Mouse (Mus musculus): ENCODE measurements around the gene Lix1l.

The Lix1l gene

DNA sequence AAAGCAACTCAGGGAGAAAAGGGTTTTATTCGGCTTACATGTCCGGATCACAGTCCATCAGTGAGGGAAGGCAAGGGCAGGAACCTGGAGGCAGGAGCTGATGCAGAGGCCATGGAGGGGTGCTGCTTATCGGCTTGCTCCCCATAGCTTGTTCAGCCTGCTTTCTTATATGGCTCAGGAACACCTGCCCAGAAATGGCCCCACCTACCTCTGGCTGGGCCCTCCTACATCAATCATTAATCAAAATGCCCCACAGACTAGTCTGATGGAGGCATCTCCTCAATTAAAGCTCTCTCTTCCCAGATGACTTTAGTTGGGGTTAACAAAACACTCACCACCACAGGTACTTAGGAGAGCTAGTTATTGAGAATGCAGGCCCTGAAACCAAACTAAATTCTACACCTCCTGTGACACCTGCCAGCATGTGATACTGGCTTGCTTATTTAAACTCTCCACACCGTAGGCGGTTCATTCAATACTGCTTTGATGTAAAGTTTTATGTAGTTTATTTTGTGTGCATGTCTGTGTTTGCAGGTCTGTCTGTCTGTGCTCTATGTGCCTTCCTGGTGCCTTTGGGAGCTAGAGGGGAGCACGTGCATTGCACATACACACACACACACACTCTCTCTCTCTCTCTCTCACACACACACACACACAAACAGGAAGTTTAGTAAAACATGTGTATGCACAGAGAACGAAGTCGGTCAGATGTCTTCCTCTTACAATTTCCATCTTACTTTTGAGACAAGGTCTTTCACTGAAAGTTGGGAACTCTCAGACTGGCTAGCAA, 34.1 kb upstream of the Lix1l start:
- DNase-seq (ENCODE audit: low read depth): peak; percentile 66

DNA sequence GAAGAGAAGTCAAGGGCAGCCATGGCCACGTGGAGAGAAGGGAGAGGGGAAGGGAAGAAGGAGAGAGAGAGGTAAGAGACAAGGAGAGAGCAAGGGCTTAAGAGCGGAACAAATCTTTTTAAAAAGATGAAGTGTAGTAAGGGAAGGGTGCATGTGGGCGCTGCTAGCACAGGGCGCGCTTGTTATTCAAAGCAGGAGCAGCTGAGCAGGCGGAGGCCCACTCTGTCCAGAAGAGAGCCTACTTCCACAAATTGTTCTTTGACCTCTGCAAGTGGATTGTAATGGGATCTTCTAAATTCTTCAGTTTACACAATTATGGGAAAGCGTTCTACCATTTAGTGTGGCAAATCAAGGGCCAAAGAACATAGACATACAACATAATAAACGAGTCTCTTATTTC, 32.3 kb upstream of the Lix1l start:
- DNase-seq (ENCODE audit: low read depth): no peak

DNA sequence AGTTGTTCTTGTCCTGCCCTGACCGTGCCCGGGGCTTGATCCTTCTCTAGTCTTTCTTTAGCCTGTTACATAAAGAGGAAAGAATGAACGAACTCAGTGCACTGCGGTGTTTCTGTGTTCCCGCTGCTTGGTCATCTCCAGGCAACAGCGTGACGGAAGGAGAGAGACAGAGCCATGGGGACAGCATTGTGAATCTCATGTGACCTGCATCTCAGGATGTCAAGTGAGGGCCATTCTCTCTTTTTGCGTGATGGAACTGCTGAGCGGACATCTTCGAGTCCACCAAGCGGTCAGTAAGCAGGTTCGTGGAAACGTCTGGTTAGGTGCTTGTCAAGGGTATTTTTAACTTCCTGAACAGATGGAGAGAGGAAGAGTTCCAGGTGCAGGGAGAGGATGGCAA, 31.4 kb upstream of the Lix1l start:
- no peak for DNase-seq (ENCODE audit: low read depth)

DNA sequence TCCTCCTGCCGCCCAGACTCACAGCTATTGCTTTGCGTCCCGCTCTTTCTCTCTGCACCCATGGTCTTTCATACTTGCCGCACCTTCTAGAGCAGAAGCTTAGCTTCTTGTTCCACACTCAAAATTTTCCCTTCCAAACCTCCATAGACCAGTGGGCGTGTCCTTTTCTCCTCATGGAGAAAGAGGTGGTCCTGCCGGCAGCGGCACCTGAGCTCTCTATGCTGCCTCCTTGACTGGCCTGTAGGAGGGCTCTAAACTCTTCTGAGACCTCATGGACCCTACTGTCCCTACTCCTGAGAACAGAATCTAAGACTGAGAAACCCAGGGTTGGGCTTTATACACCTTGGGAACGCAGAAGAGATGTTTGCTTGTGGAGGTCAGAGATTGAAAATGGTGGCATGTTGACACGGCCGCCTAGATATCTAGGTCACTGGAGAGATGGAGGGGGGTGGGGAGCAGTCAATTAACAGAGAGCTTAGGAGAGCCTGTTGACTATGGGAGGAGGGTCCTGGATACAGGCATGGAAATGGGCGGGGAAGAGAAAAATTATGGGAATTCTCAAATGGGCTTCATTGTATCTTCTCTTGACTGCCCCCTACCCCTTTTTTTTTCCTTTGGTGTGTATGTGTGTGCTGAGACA, 30.9 kb upstream of the Lix1l start:
- peak; percentile 9 for DNase-seq (ENCODE audit: low read depth)

DNA sequence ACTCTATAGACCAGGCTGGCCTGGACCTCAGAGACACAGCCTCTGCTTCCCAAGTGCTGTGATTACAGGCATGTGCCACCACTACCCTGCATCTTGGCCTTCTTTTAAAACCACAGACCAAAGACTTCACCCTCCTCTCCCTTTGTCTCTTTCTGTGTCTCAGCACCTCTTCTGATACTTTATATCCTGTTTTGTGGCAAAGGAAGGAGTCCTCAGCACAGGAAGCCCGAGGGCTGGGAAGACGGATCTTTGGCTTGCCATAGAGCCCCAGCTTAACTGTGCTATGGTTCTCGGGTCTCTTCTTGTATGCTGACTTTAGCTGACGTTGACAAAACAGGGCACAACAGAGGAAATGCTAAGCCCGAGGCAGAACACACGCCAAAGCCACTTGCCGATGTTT, 30.3 kb upstream of the Lix1l start:
- DNase-seq (ENCODE audit: low read depth): peak; percentile 64

DNA sequence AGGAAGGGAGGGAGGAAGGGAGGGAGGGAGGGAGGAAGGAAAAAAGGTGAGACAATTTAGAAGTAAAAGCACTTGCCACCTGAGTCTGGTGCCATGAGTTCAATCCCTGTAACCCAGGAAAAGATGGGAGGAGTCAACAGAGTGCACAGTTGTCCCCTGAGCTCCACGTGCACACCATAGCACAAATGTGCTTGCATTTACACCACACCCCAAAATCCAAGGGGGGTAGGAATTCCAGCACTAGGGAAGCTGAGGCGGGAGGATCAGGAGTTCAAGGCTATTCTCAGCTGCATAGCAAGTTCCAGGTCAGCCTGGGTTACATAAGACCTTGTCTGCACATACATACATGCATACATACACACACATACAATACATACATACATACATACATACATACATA, 29.6 kb upstream of the Lix1l start:
- peak; percentile 15 for DNase-seq (ENCODE audit: low read depth)

DNA sequence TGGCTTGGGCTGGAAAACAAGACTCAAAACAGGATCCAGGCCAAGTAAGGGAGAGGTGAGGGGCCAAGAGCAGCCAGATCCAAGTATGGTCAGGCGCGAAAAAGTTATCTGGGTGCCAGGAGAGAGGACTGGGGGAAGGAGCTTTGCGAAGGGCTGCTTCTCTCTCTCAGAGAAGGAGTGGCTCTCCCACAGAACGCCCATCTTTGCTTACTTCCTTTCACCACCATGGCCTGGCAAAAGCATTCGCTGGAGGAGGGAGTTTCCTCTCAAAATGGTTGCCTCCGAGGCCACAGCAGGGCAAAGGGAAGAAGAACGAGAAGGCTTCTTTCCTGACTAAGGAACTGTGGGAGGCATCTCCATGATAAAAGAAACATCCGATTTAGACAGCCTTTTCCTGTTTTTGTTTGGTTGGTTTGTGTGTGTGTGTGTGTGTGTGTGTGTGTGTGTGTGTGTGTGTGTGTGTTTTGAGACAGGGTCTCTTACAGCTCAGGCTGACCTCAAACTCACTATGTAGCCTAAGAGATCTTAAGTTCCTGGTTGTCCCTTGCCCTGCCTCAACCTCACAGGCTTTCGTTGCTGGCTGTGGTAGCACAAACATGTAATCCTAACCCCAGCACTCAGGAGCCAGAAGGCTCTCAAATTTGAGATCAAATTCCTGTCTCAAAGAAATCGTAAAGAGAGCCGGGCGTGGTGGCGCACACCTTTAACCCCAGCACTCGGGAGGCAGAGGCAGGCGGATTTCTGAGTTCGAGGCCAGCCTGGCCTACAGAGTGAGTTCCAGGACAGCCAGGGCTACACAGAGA, 28.9 kb upstream of the Lix1l start:
- peak; percentile 51 for DNase-seq (ENCODE audit: low read depth)

DNA sequence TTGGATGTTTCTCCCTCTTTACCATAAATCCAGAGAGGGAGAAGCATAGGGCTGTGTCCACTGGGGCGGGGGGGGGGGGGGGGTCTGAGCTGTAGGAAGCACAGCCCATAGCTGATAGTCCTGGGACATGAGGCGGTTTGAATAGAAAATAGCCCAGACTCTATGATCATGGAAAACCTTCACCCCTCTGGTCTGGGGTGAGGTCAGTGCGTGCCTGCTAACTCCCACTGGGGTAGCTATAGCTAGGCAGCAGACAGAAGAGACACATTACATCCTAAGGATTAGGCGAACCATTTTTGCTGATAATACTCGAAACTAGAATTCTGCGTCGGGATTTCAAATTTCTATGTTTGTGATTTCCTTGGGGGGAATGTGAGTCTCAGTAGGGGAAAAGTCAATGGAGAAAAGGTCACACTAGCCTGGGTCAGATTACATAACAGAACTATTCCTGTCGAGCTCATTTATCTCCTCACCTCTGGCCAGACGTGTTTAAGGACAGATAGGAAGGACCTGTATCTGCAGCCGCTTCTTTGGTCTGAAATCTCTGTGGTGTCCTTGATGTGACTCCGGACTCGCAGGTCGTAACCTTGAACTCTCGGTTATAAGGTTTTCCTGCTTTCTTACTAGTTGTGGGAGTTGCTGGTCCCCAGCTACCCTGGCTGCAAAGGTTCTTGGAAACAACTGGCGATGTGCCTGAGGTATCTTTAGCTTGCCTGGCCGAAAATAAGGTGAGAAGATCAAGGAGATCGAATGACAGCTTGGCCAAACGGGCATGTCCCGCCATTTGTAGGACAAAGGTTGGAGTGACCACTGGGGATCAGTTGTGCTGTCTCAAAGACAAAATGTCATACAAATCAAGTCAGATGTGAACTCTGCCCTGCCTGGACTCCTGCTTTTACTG, 27.1 kb upstream of the Lix1l start:
- peak; percentile 10 for DNase-seq (ENCODE audit: low read depth)

DNA sequence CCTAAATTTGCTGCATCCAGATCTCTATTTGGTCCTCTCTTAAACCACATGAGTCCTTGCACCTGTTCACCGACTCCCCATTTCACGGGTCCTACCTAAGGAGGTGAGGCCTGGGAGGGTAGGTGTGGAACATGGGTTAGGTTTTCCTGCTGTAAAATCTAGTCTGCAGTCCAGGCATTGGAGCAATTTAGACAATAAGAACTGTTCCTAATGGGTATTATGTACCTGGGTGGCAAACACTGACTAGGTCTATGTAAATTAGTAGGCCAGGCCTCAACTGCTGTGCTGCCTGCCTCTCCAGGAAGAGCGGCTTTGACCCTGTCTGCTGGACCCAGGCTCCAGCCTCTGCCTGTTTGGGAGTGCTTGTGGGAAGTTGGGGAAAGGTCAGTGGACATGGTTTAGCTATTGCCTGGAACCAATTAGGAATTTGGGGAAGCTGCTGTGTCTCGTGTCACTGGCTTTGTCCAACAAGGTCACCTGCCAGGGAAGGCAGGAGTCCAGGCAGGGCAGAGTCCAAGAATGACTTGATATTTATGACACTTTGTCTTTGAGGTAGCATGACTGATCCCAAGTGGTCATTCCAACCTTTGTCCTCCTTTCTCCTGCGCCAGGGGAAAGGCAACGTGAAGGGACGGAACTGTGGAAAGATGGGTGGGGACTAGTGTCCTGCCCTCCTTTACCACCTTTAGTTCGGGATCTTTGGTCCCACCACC, 25.5 kb upstream of the Lix1l start:
- no peak for DNase-seq (ENCODE audit: low read depth)

DNA sequence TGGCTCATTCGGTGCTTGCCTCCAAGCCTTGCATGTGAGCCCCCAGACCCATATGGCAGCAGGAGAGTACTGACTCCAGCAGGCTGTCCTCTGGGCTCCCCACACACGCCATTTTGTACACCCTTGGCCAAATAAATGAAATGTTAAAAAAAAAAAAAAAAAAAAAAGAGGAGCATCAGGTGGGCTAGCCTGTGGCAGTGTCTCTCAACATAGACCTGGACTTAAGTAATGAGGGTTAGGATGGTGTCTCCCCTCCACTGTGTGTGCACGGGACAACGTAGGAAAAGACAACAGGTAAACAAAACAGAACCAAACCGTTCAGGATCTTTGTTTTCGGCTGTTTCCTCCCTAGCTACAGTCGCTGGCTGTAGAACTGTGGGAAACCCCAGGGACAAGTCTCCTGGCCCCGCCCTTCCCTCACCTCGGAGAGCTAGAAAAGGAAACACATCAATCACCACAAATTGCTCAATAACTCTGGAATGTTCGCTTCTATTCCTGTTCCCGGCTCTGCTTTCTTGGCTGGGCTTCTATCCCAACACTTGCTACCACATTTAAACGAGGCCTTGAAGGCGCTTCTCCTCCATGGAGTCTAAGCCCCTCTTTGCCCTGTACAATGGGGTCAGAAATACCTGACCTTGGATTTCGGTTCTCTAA, 24.8 kb upstream of the Lix1l start:
- no peak for DNase-seq (ENCODE audit: low read depth)

DNA sequence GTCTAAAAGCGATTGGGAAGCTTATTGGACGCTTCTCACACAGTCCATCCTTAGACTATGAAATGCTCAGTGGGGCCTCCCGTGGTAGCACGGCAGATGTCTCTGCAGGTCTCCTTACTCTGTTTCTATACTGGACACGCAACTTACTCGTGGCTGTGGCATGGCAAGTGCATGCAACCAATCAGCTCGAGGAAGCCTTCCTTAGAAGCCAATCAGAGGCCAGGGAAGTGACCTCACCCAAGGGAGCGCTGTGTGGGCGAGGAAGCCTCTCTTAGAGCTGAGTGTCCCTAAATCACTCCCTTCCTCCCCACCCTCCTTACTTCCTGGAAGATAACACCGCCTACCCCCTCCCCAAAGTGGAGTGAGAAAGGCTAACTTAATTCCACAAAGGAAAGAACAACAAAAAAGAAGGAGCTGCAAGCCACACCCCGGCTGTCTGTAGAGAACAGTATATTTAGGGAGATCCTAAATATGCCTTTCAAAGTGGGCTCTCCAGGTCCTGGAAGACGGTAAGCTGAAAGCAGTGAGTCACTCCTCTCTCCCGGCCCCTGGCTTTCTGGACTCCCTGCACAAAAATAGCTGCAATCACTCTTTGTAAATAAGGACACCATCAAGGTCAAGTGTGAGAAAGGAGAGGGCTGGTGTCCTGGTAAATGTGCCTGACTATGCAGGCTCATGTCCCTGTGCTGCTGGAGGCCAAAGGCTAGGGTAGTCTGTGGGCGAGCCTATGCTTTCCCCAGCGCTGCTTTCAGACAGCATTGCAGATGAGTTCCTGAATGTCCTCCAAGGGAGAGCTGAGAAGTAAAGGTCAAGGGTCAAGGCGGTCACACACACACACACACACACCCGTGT, 24.0 kb upstream of the Lix1l start, which contains the start of gene Gm16253:
Gene Gm16253, plus strand, starts transcription at position 295 of the 852 bp plus-strand sequence.
- peak; percentile 90 for DNase-seq (ENCODE audit: low read depth)

DNA sequence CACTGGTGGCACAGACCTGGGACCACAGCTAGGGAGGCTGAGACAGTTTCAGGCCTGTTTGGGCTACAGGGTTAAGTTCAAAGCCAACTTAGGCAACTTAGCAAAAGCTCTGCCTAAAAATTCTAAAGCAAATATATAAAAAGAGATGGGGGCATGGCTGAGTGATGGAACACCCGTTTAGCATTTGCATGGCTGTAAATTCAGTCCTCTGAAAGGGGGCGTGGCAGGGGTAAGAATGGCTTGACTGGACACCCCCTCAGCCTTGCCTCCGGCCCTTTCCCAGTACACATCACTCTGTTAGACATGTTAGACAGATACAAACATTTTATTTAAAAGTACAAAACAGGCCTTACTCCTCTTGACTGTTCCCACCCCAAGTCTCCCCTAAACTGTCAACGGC, 23.4 kb upstream of the Lix1l start:
- no peak for DNase-seq (ENCODE audit: low read depth)

DNA sequence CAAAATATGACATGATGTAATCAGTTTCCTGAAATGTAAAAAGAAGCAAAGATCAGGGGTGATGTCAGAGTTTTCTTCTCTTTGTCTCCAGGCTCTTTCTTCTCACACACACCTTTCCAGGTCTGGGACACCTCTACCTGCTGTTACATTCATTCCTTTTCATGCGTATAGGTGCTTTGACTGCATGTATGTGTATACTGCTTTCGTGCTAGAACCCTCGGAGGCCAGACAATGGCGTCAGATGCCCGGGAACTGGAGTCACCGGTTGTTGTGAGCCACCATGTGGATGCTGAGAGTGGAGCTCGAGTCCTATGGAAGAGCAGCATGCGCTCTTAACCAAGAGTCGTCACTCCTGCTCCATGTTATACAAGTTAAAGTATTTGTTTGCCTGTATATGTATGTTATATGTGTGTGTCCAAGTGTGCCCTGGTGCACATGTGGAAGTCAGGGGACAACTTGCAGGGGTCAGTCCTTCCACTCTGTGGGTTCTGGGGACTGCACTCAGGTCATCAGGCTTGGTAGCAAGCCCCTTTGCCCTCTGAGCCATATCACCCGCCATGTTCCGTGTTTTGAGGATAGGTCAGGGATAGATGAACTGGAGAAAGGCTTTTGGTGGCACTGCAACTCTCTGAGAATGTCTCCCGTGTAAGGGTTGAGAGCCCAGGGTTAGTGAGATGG, 22.2 kb upstream of the Lix1l start:
- DNase-seq (ENCODE audit: low read depth): peak; percentile 22

DNA sequence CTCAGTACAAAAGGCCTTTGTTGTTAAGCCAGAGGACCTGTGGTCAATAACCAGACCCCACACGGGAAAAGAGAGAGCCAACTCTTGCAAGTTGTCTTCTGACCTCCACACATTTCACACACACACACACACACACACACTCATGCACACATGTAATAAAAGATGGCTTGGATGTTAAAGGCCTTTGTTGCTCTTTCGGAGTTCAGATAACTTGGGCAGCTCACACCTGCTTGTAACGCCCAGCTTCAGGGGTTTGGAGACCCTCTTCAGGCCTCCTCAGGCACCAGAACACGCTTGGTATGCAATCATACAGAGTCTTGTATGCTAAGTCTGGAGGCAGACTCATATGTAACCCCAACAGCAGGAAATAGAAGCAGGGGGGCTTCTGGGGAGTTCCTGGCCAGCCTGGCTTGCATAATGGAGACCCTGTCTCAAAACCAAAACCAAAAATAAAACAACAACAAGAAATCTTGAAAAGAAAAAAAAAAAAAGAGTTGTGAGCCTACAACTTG, 21.7 kb upstream of the Lix1l start:
- DNase-seq (ENCODE audit: low read depth): peak; percentile 45

DNA sequence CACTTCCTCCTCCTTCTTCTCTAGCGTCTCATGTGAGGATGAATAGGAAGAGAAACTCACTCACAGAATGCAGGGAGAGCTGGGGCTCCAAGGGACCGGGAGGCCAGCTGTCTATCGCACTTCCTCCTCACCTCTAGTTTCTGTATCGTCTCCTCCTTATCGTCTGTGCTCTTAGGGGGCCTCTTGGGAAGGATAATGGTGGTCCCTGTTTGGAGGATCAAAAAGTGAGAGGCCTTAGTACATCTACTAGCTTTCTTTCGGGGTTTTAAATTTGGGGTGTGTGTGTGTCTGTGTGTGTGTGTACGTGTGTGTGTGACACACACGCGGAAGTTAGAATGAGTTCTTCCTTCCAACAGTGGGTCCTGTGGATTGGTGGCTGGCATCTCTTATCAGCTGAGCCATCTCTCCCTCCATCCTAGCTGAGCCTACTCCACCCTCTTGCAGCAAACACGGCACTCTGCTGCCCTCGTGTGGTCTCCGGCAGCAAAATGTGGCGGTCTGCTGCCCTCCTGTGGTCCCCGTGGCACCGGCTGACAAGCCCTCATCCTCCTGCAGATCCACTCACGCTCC, 21.0 kb upstream of the Lix1l start:
- peak; percentile 95 for DNase-seq (ENCODE audit: low read depth)

DNA sequence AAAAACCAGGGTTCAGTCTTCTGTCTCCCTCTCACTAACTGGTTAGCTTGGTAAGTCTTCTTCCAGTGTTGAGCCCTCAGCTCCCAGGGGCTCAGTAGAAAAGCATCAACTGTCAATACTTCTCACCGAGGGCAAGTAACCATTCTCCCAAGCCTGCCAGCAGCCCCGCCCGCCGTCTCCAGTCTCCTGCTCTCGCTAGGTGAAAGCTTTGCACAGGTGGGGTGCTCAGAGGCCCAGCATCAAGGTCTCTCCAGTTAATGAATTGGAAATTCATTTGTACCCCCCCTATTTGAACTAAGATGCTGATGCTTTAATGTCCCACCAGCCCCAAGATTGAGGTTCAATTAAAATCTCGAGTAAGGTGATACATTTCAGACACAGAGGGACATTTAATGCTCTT, 19.8 kb upstream of the Lix1l start:
- DNase-seq (ENCODE audit: low read depth): no peak

DNA sequence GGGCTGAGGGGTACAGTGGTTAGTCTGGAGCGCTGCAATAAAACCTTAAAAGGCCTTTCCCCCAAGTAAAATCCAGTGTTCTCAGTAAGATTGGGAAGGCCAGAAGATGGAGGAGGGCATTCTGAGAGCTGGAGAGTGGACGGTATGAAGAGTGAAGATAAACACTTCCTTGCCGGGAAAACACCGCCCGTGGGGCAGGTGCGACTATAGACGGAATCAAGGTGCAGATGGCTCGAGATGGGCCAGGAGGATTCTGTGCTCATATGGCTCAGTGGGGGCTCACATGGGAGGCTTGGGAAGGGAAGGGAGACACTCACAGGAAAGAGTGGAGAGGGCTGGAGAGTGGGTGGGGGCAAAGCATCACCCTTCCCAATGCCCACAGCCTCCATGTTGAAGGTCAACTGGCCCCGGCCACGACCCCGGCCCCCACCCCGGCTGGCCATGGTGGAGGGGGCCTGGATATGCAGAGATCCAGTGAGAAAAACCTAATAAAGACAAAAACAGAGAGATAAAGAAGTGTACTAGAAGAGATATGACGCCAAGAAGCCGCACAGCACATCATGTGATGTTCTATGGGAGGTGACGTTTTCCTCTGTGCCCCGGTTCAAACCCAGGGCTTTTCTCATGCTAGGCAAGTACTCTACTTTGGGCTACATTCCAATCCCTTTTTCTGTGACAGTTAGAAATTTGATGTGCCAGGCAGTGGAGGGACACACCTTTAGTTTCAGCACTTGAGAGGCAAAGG, 19.0 kb upstream of the Lix1l start:
- no peak for DNase-seq (ENCODE audit: low read depth)

DNA sequence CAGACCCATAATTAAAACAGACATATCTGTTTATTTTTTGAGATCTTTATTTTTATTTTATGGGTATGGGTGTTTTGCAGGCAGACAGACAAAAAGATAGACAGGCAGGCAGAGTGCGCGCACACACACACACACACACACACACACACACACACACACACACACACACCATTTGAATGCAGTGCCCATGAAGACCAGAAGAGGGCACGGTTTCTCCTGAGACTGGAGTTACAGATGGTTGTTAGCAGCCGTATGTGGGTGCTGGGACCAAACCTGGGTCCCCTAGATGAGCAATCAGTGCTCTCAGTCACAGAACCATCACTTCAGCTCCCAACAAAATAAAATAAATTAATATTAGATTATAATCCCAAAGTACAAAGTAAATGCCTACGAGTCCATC, 17.6 kb upstream of the Lix1l start:
- no peak for DNase-seq (ENCODE audit: low read depth)
